Mouse (Mus musculus): ENCODE measurements at regions not wholly inside any gene's neighbourhood (a gene's known extent, or its start where the extent isn't known, plus 50 kb on each side); places are given as distances from the start of the nearest gene placed in this dataset.

GRCm38 (mm10) chr2:51250798-51251197 is 101.9 kb upstream of the Rnd3 start:
- no peak for DNase-seq (ENCODE audit: extremely low spot score in 1 of 2, low spot score in 1 of 2)

DNA sequence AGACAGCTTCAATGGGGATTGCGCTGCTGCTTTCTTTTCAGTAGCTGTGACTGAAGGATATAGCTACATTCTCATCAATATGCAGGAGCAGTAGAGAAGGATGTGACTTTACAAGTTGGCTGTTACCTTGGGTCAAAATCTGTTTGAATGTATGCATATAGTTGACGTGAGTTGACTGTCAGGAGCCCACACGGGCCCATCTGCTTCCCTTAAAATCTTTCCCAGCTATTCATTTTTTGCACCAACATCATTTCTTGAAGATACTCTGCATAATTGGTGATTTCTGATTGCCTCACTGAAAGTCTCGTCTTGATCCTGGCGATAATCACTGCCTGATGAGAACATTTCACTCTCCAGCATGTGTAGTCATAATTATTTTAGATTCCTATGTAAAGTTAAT is 92.7 kb upstream of the Rnd3 start:
- peak in 1 of 2 experiments; percentile 31 for DNase-seq (ENCODE audit: extremely low spot score in 1 of 2, low spot score in 1 of 2)

GRCm38 (mm10) chr2:51240000-51240399 is 91.1 kb upstream of the Rnd3 start:
- DNase-seq (ENCODE audit: extremely low spot score in 1 of 2, low spot score in 1 of 2) = no peak

GRCm38 (mm10) chr2:51238992-51239391 is 90.1 kb upstream of the Rnd3 start:
- no peak for DNase-seq (ENCODE audit: extremely low spot score in 1 of 2, low spot score in 1 of 2)

- no peak for DNase-seq (ENCODE audit: extremely low spot score in 1 of 2, low spot score in 1 of 2)
Measured at GRCm38 (mm10) chr2:51238131-51238931, 89.4 kb upstream of the Rnd3 start.

DNA sequence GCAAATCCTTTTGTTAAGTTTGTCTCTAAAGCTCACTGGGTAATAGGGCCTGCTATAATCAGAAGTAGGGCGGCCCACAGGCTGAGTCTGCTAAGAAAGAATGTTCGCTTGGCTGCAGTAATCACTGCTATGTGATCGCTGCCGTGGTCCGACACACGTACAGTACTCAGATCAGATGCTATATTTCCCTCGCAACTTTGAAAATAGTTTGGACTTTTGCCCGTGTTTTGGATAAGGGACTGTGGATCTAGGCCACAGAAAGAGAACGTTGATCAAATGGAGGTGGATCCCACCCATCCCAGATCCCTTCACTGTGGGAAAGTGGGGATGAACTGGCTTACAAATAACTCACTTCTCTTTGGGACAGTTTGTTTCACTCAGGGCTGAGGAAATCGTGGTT is 88.5 kb upstream of the Rnd3 start:
- DNase-seq (ENCODE audit: extremely low spot score in 1 of 2, low spot score in 1 of 2) = no peak

- DNase-seq (ENCODE audit: extremely low spot score in 1 of 2, low spot score in 1 of 2) = no peak
Measured at GRCm38 (mm10) chr2:51236852-51237251, 87.9 kb upstream of the Rnd3 start.

DNA sequence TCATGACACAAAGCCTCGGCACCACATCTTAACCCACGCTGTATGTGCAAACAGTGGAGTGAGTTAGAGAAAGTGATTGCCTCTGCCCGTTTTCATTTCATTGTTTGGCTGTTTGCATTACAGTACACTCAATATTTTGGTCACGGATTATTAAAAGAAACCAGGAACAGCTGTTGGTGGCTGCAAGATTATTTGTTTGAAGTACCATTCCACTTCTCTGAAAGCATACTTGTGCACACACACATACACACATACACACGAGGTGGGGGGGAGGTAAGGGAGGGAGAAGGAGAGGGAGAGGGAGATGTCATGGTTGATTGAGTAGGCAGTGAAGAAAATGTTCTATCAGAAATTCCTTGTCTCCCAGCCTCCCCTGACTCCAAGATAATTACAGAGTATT is 85.5 kb upstream of the Rnd3 start:
- DNase-seq (ENCODE audit: extremely low spot score in 1 of 2, low spot score in 1 of 2) = no peak

GRCm38 (mm10) chr2:51222851-51223250 is 73.9 kb upstream of the Rnd3 start:
- no peak for DNase-seq (ENCODE audit: extremely low spot score in 1 of 2, low spot score in 1 of 2)

DNA sequence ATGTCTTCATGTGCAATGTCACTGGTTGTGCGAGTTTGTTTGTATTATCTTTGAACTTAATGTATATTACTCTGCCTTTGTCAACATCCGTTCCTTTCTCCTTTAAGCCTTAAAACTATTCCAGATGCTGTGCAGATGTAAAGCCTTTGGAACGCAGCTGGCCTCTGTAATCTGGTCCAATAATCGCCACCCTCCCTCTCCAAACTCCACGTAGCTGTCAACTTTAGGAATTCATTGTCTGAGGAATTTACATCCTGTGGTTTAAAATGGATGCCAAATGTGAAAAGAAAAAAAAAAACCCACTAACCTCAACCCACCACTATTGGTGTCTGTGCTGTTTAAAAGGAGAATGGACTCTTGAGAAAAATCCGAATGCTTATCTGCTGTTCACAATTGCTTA is 70.8 kb upstream of the Rnd3 start:
- DNase-seq (ENCODE audit: extremely low spot score in 1 of 2, low spot score in 1 of 2) = no peak

GRCm38 (mm10) chr2:51207150-51208022 is 58.5 kb upstream of the Rnd3 start:
- DNase-seq (ENCODE audit: extremely low spot score in 1 of 2, low spot score in 1 of 2) = no peak

- no peak for DNase-seq (ENCODE audit: extremely low spot score in 1 of 2, low spot score in 1 of 2)
Measured at GRCm38 (mm10) chr2:51206332-51206731, 57.4 kb upstream of the Rnd3 start.
